Comparison of ENCODE assay signal across 8 mouse cellular contexts in genomic region chr9:121366135-121366863, GRCm38 (mm10).
DNase-seq lines count a peak whose midpoint lies in the region; ATAC-seq and TF ChIP-seq lines count a peak whose summit lies in the region.

No protein-coding gene starts in this region.

- TF ChIP-seq POLR2A in limb, embryonic 14.5 days (IDR thresholded peaks at IDR 0.05; ENCODE audit: borderline replicate concordance, extremely low read depth, insufficient read depth, insufficient read length), result no peak

- H3K4me1 ChIP-seq in forebrain, embryonic 10.5 days, result peaks cover 63% of the 10 kb centered on the region
- peaks cover 15% of the 10 kb centered on the region for H3K4me1 ChIP-seq in forebrain, embryonic 11.5 days (replicated peaks; ENCODE audit: control insufficient read depth, insufficient read depth, low read length)
- H3K4me1 ChIP-seq in heart, embryonic 15.5 days (replicated peaks), result peaks cover 39% of the 10 kb centered on the region
- H3K4me1 ChIP-seq in limb, embryonic 14.5 days (ENCODE audit: control insufficient read depth, insufficient read depth, low read length), result peaks cover 24% of the 10 kb centered on the region

- no peaks in the 10 kb centered on the region for H3K9me3 ChIP-seq in forebrain, embryonic 10.5 days
- H3K9me3 ChIP-seq in forebrain, embryonic 11.5 days (ENCODE audit: control insufficient read depth, low read length), result no peaks in the 10 kb centered on the region
- H3K9me3 ChIP-seq in heart, embryonic 15.5 days (replicated peaks), result no peaks in the 10 kb centered on the region
- no peaks in the 10 kb centered on the region for H3K9me3 ChIP-seq in limb, embryonic 14.5 days (ENCODE audit: control insufficient read depth, low read length)

- peaks cover 54% of the 10 kb centered on the region for H3K36me3 ChIP-seq in forebrain, embryonic 10.5 days (replicated peaks)
- H3K36me3 ChIP-seq in forebrain, embryonic 11.5 days (ENCODE audit: control insufficient read depth, insufficient read depth, low read length), result no peaks in the 10 kb centered on the region
- peaks cover 13% of the 10 kb centered on the region for H3K36me3 ChIP-seq in heart, embryonic 15.5 days
- H3K36me3 ChIP-seq in limb, embryonic 14.5 days (ENCODE audit: control insufficient read depth, insufficient read depth, low read length), result peaks cover 5% of the 10 kb centered on the region; the same call in 1 of the 2 replicates

- ATAC-seq in forebrain, embryonic 11.5 days (replicated peaks; ENCODE audit: low FRiP score), result no peak
- no peak for ATAC-seq in heart, embryonic 15.5 days (replicated peaks; ENCODE audit: insufficient number of reproducible peaks, insufficient read depth, low FRiP score, low read depth)
- no peak for ATAC-seq in limb, embryonic 14.5 days (ENCODE audit: low FRiP score, low read depth)
- ATAC-seq in megakaryocyte, adult 5-6 weeks (ENCODE audit: poor library complexity, severe bottlenecking), result no peak

- H3K27me3 ChIP-seq in forebrain, embryonic 10.5 days (ENCODE audit: poor library complexity, severe bottlenecking), result no peaks in the 10 kb centered on the region; the same call in 1 of the 2 replicates
- H3K27me3 ChIP-seq in forebrain, embryonic 11.5 days (ENCODE audit: control insufficient read depth, insufficient read depth, low read length), result no peaks in the 10 kb centered on the region
- H3K27me3 ChIP-seq in heart, embryonic 15.5 days, result no peaks in the 10 kb centered on the region
- no peaks in the 10 kb centered on the region for H3K27me3 ChIP-seq in limb, embryonic 14.5 days (ENCODE audit: control insufficient read depth, insufficient read depth, low read length)

- WGBS in forebrain, embryonic 10.5 days, result 71% methylated on average over 18 of the region's 18 CpGs
- 74% methylated on average over 18 of the region's 18 CpGs for WGBS in forebrain, embryonic 11.5 days
- 72% methylated on average over 18 of the region's 18 CpGs for whole genome bisulfite sequencing in heart, embryonic 15.5 days
- WGBS in limb, embryonic 14.5 days, result 63% methylated on average over 18 of the region's 18 CpGs

- H3K27ac ChIP-seq in forebrain, embryonic 10.5 days, result peak overlapping the region; percentile 51; the same call in 1 of the 2 replicates
- H3K27ac ChIP-seq in forebrain, embryonic 11.5 days (ENCODE audit: low read depth, low read length), result no peak overlapping the region
- H3K27ac ChIP-seq in heart, embryonic 15.5 days, result peak overlapping the region; percentile 43
- 0 out of 2 replicates have a peak overlapping the region, but pooled peaks have one; percentile 48 for H3K27ac ChIP-seq in limb, embryonic 14.5 days (replicated peaks; ENCODE audit: low read depth, low read length)

- H3K9ac ChIP-seq in forebrain, embryonic 11.5 days (ENCODE audit: low read length), result no peak overlapping the region
- no peak overlapping the region for H3K9ac ChIP-seq in heart, embryonic 15.5 days
- no peak overlapping the region for H3K9ac ChIP-seq in limb, embryonic 14.5 days (ENCODE audit: low read depth, low read length, severe bottlenecking)

- H3K4me3 ChIP-seq in forebrain, embryonic 10.5 days, result no peak overlapping the region
- H3K4me3 ChIP-seq in forebrain, embryonic 11.5 days (ENCODE audit: low read depth, low read length), result no peak overlapping the region
- no peak overlapping the region for H3K4me3 ChIP-seq in heart, embryonic 15.5 days
- no peak overlapping the region for H3K4me3 ChIP-seq in limb, embryonic 14.5 days (replicated peaks; ENCODE audit: low read length)

- H3K4me2 ChIP-seq in forebrain, embryonic 11.5 days (ENCODE audit: low read depth, low read length, severe bottlenecking), result no peak overlapping the region
- no peak overlapping the region for H3K4me2 ChIP-seq in heart, embryonic 15.5 days
- no peak overlapping the region; the same call in 1 of the 2 replicates for H3K4me2 ChIP-seq in limb, embryonic 14.5 days (replicated peaks; ENCODE audit: low read depth, low read length, severe bottlenecking)

- no peak for DNase-seq in forebrain, embryonic 10.5 days (ENCODE audit: extremely low spot score, low spot score)
- no peak for DNase-seq in forebrain, embryonic 11.5 days (ENCODE audit: low spot score)
- peak; percentile 78 for DNase-seq in right cerebral cortex, adult 18-20 months
- DNase-seq in right cerebral cortex, postnatal 25 days, result no peak
- no peak for DNase-seq in limb, embryonic 14.5 days (ENCODE audit: low spot score)
- no peak for DNase-seq in embryo, embryonic 10.5 days (ENCODE audit: low spot score)
